Mouse (Mus musculus) midbrain, embryonic 10.5 days (tissue): Measurements from ENCODE around the gene Mul1. TPM values are rescaled to one million over a fixed set of nuclear protein-coding genes. Genes with fewer than 3 reads are reported as not detected.
A peak's percentile ranks its signal among the peaks of the same experiment; 100 is the strongest.

Source experiments
- DNase-seq: peaks from one replicate; pipeline ENCODE4 v3.0.0-alpha.2; 2017; ENCODE audit warnings: low spot score
- H3K27ac ChIP-seq: fragments of 300-500 bp; sonication (generic); replicated peaks from 2 replicates; pipeline ENCODE4 v1.5.1; 2016; ENCODE audit warnings: mild to moderate bottlenecking
- H3K27me3 ChIP-seq: fragments of 300-500 bp; sonication (generic); 2 replicates; pipeline ENCODE4 v1.6.1; 2016; ENCODE audit warnings: low read depth, mild to moderate bottlenecking; ENCODE audit not compliant: poor library complexity, severe bottlenecking
- H3K36me3 ChIP-seq: fragments of 300-500 bp; sonication (generic); 2 replicates; pipeline ENCODE4 v1.6.1; 2016; ENCODE audit warnings: mild to moderate bottlenecking, moderate library complexity
- H3K4me1 ChIP-seq: fragments of 300-500 bp; sonication (generic); 2 replicates; pipeline ENCODE4 v1.6.1; 2016
- H3K4me3 ChIP-seq: fragments of 300-500 bp; sonication (generic); 2 replicates; pipeline ENCODE4 v1.5.1; 2016; ENCODE audit warnings: mild to moderate bottlenecking, moderate library complexity
- H3K9me3 ChIP-seq: fragments of 300-500 bp; sonication (generic); replicated peaks from 2 replicates; pipeline ENCODE4 v1.6.1; 2016; ENCODE audit warnings: mild to moderate bottlenecking
- WGBS: fragments of 180-500 bp; shearing (Covaris S2); methylation state at CpG from one replicate; pipeline ENCODE4 v1.1.7; 2016; 5-methylcytosine and 5-hydroxymethylcytosine counted together
- polyA plus RNA-seq: library from polyadenylated mRNA; unstranded; fragments of >200 nt; fragmentation: Nextera tagmentation; extraction: Ambion mirVana; gene quantifications from 2 replicates; pipeline ENCODE4 v1.2.1, GENCODE M21; 2016

Mul1 gene
- polyA plus RNA-seq, 1 experiment from 2014 or later, result 22.3 TPM

GRCm38 (mm10) chr4:138469080-138469479, 34.6 kb downstream of the Mul1 start:
- 0 out of 2 replicates have a peak overlapping the region, but pooled peaks have one; percentile 24 for H3K27ac ChIP-seq
- no peaks in the 10 kb centered on the region for H3K9me3 ChIP-seq
- no peaks in the 10 kb centered on the region for H3K36me3 ChIP-seq
- H3K27me3 ChIP-seq, result peaks cover 33% of the 10 kb centered on the region
- H3K4me1 ChIP-seq, result peaks cover 26% of the 10 kb centered on the region
- WGBS, result 24% methylated on average over 7 of the region's 7 CpGs
- no peak overlapping the region for H3K4me3 ChIP-seq
- DNase-seq, result no peak

GRCm38 (mm10) chr4:138471241-138471640, 36.8 kb downstream of the Mul1 start:
- H3K27ac ChIP-seq, result no peak overlapping the region
- H3K27me3 ChIP-seq, result peaks cover 25% of the 10 kb centered on the region
- WGBS, result 86% methylated on average over 7 of the region's 7 CpGs
- no peaks in the 10 kb centered on the region for H3K9me3 ChIP-seq
- H3K4me3 ChIP-seq, result no peak overlapping the region
- no peak for DNase-seq
- H3K4me1 ChIP-seq, result peaks cover 15% of the 10 kb centered on the region
- no peaks in the 10 kb centered on the region for H3K36me3 ChIP-seq

GRCm38 (mm10) chr4:138479595-138479994, 45.1 kb downstream of the Mul1 start:
- Histone ChIP-seq H3K27ac (no peak overlapping the region), H3K27me3 (0 out of 2 replicates have a peak, but pooled peaks cover 21% of the 10 kb centered on the region), H3K4me1 (peaks cover 10% of the 10 kb centered on the region; the same call in 1 of the 2 replicates), H3K9me3 (no peaks in the 10 kb centered on the region), H3K36me3 (no peaks in the 10 kb centered on the region), H3K4me3 (no peak overlapping the region)
- 83% methylated on average over 7 of the region's 7 CpGs for whole genome bisulfite sequencing
- no peak for DNase-seq

GRCm38 (mm10) chr4:138480962-138481361, 46.5 kb downstream of the Mul1 start:
- Histone ChIP-seq H3K4me1 (peaks cover 10% of the 10 kb centered on the region; the same call in 1 of the 2 replicates), H3K27ac (no peak overlapping the region), H3K36me3 (no peaks in the 10 kb centered on the region), H3K27me3 (0 out of 2 replicates have a peak, but pooled peaks cover 12% of the 10 kb centered on the region), H3K9me3 (no peaks in the 10 kb centered on the region), H3K4me3 (no peak overlapping the region)
- no peak for DNase-seq
- 69% methylated on average over 9 of the region's 9 CpGs for WGBS

GRCm38 (mm10) chr4:138482721-138483120, 48.2 kb downstream of the Mul1 start:
- no peaks in the 10 kb centered on the region for H3K36me3 ChIP-seq
- H3K27me3 ChIP-seq, result no peaks in the 10 kb centered on the region
- DNase-seq, result no peak
- H3K27ac ChIP-seq, result no peak overlapping the region
- no peaks in the 10 kb centered on the region for H3K9me3 ChIP-seq
- 80% methylated on average over 8 of the region's 8 CpGs for WGBS
- no peak overlapping the region for H3K4me3 ChIP-seq
- H3K4me1 ChIP-seq, result peaks cover 5% of the 10 kb centered on the region

- no peak for DNase-seq
- peak overlapping the region; percentile 81 for H3K27ac ChIP-seq
- 43% methylated on average over 8 of the region's 8 CpGs for WGBS
Observed at GRCm38 (mm10) chr4:138488241-138488640, 53.8 kb downstream of the Mul1 start.

GRCm38 (mm10) chr4:138491088-138491487, 56.6 kb downstream of the Mul1 start:
- H3K36me3 ChIP-seq, result no peaks in the 10 kb centered on the region
- no peak for DNase-seq
- H3K27me3 ChIP-seq, result 0 out of 2 replicates have a peak, but pooled peaks cover 11% of the 10 kb centered on the region
- H3K4me3 ChIP-seq, result no peak overlapping the region
- no peaks in the 10 kb centered on the region for H3K9me3 ChIP-seq
- WGBS, result 80% methylated on average over 4 of the region's 4 CpGs
- peak overlapping the region; percentile 72; the same call in 1 of the 2 replicates for H3K27ac ChIP-seq
- peaks cover 66% of the 10 kb centered on the region for H3K4me1 ChIP-seq

More at GRCm38 (mm10) chr4:138488241-138488640, 53.8 kb downstream of the Mul1 start:
- no peaks in the 10 kb centered on the region for H3K9me3 ChIP-seq
- peaks cover 41% of the 10 kb centered on the region for H3K4me1 ChIP-seq
- H3K27me3 ChIP-seq, result 0 out of 2 replicates have a peak, but pooled peaks cover 3% of the 10 kb centered on the region
- no peak overlapping the region for H3K4me3 ChIP-seq
- H3K36me3 ChIP-seq, result no peaks in the 10 kb centered on the region

Other genes starting within 250 kb of the Mul1 start
- 153 and 178 TPM in 2 replicates for gene Hp1bp3, start 218.4 kb upstream of the Mul1 start, polyA plus RNA-seq
- 0.83 and 1.3 TPM in 2 replicates for gene Sh2d5, start 184.3 kb upstream of the Mul1 start, polyA plus RNA-seq
- gene Kif17, start 184.2 kb upstream of the Mul1 start, polyA plus RNA-seq, result 0.53 and 0.55 TPM in 2 replicates
- 281 and 282 TPM in 2 replicates for gene Ddost, start 129.9 kb upstream of the Mul1 start, polyA plus RNA-seq
- 30.5 and 41.3 TPM in 2 replicates for gene Pink1, start 108.4 kb upstream of the Mul1 start, polyA plus RNA-seq
- 1.2 and 2.0 TPM in 2 replicates for gene Cda, start 66.7 kb upstream of the Mul1 start, polyA plus RNA-seq
- 0.06 TPM in 1 of 2 replicates, not detected in the other for gene Fam43b, start 38.1 kb upstream of the Mul1 start, polyA plus RNA-seq
- gene Camk2n1, start 19.6 kb downstream of the Mul1 start, polyA plus RNA-seq, result 3.3 and 3.9 TPM in 2 replicates
- gene Vwa5b1, start 201.2 kb downstream of the Mul1 start, polyA plus RNA-seq, result 0.33 and 0.46 TPM in 2 replicates